Mouse (Mus musculus): Measurements from ENCODE around the gene Defb36. TPM values are rescaled to one million over a fixed set of nuclear protein-coding genes. Genes with fewer than 3 reads are reported as not detected.

Defb36 gene
- polyA plus RNA-seq, 1 experiment from 2014 or later, result not detected

DNA sequence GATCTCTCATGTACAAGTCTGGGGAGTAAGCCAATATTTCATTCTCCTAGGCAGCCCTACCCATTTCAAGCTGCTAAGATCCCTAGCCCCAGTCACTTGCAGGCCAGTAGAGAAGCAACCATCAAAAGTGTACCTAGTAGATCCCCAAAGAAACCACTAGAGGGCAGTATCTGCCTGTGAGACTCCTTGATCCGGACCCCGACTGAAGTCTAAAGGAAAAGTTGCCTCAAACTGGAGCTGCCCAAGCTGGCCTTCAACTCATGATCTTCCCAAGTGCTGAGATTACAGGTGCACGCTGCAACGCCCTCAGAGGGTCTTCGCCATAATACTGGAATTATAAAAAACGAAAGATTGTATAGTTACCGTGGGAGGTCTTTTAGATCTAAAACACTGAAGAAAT lies 11.4 kb downstream of the Defb36 start:
- peak; percentile 76 for ATAC-seq
- Histone ChIP-seq H3K4me2 (ENCODE audit: low read length) (no peak overlapping the region), H3K27me3 (replicated peaks; ENCODE audit: control insufficient read depth, insufficient read depth, low read length) (no peaks in the 10 kb centered on the region), H3K9me3 (ENCODE audit: control insufficient read depth, low read length) (no peaks in the 10 kb centered on the region), H3K4me3 (ENCODE audit: low read length) (no peak overlapping the region), H3K27ac (ENCODE audit: low read depth, low read length) (no peak overlapping the region), H3K4me1 (ENCODE audit: control insufficient read depth, insufficient read depth, low read depth, low read length) (no peaks in the 10 kb centered on the region), H3K36me3 (ENCODE audit: control insufficient read depth, insufficient read depth, low read length) (no peaks in the 10 kb centered on the region), H3K9ac (ENCODE audit: low read depth, low read length) (no peak overlapping the region)
- WGBS, result 10% methylated on average over 7 of the region's 7 CpGs

DNA sequence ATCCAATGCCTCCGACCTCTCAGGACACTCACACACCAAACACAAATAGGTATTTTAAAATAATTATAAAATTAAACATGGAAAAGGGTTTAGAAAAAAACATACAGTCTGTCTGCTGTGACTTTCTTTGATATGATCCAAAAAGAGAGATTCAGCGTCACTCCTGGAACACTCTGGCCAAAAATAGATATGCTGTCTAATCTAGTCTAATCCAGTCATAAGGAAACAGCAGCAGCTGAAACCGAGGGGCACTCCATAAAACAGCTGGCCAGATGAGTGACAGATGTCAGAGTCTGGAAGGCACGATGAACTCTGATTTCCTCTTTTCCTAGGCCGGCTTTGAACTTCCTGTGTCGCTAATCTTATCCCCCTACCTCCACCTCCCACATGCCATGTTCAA lies 12.3 kb downstream of the Defb36 start:
- WGBS, result 80% methylated on average over 6 of the region's 6 CpGs
- Histone ChIP-seq H3K27me3 (replicated peaks; ENCODE audit: control insufficient read depth, insufficient read depth, low read length) (no peaks in the 10 kb centered on the region), H3K4me1 (ENCODE audit: control insufficient read depth, insufficient read depth, low read depth, low read length) (no peaks in the 10 kb centered on the region), H3K4me3 (ENCODE audit: low read length) (no peak overlapping the region), H3K9ac (ENCODE audit: low read depth, low read length) (no peak overlapping the region), H3K4me2 (ENCODE audit: low read length) (no peak overlapping the region), H3K9me3 (ENCODE audit: control insufficient read depth, low read length) (no peaks in the 10 kb centered on the region), H3K27ac (ENCODE audit: low read depth, low read length) (no peak overlapping the region), H3K36me3 (ENCODE audit: control insufficient read depth, insufficient read depth, low read length) (no peaks in the 10 kb centered on the region)
- ATAC-seq, result no peak

DNA sequence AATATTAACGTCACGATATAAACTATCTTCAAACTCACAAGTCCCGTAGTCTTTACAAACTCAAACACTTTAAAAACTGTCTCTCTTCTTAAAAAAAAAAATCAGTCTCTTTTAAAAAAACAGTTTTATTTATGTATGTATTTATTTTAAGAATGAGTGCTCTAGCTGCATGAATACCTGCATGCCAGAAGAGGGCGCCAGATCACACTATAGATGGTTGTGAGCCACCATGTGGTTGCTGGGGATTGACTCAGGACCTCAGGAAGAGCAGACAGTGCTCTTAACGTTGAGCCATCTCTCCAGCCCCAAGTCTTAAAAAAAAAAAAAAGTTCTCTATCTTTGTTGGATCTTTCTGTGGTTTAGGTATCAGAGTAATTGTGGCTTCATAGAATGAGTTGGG lies 13.2 kb downstream of the Defb36 start:
- Histone ChIP-seq H3K4me3 (ENCODE audit: low read length) (no peak overlapping the region), H3K36me3 (ENCODE audit: control insufficient read depth, insufficient read depth, low read length) (no peaks in the 10 kb centered on the region), H3K4me1 (ENCODE audit: control insufficient read depth, insufficient read depth, low read depth, low read length) (no peaks in the 10 kb centered on the region), H3K9me3 (ENCODE audit: control insufficient read depth, low read length) (no peaks in the 10 kb centered on the region), H3K4me2 (ENCODE audit: low read length) (no peak overlapping the region), H3K27me3 (replicated peaks; ENCODE audit: control insufficient read depth, insufficient read depth, low read length) (no peaks in the 10 kb centered on the region), H3K9ac (ENCODE audit: low read depth, low read length) (no peak overlapping the region), H3K27ac (ENCODE audit: low read depth, low read length) (no peak overlapping the region)
- no peak for ATAC-seq
- 61% methylated on average over 5 of the region's 5 CpGs for WGBS

DNA sequence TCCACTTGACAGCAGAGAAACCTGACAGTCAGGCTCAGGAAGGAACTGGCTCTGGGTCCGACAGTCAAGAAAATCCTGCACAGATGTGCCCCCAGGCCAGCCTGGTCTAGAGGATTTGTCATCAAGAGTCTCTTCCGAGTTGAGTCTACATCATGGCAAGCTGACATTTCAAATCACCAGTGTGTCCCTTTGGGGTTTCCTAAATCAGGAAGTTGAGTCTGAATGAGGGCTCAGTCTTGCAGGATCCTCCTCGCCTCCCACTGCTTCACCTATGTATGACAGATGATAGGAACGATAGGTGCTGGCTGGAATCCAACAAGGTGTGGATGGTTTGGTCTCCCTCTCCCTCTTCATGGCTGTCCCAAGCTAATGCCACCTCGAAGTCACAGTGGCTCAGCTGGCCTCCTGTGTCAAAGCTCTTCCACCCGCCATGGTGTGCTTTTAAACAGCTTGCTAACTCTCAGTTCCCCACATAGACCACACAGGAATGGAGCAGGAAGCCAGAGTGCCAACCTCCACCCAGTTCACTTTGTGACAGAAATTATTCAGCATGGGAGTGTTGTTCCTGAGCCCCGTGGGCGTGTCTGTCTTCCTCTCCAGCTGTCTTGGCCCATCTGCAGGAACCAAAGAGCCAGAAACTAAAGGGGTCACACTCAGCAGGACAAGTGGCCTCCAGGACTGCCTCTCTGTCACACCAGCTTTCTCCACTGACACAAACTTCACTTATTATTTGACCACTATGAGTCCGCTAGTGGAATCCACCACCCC lies 16.4 kb downstream of the Defb36 start:
- Histone ChIP-seq H3K27ac (ENCODE audit: low read depth, low read length) (no peak overlapping the region), H3K9me3 (ENCODE audit: control insufficient read depth, low read length) (no peaks in the 10 kb centered on the region), H3K9ac (ENCODE audit: low read depth, low read length) (no peak overlapping the region), H3K27me3 (replicated peaks; ENCODE audit: control insufficient read depth, insufficient read depth, low read length) (0 out of 2 replicates have a peak, but pooled peaks cover 2% of the 10 kb centered on the region), H3K4me1 (ENCODE audit: control insufficient read depth, insufficient read depth, low read depth, low read length) (no peaks in the 10 kb centered on the region), H3K4me2 (ENCODE audit: low read length) (no peak overlapping the region), H3K4me3 (ENCODE audit: low read length) (no peak overlapping the region), H3K36me3 (ENCODE audit: control insufficient read depth, insufficient read depth, low read length) (no peaks in the 10 kb centered on the region)
- 73% methylated on average over 9 of the region's 9 CpGs for WGBS
- ATAC-seq, result no peak

DNA sequence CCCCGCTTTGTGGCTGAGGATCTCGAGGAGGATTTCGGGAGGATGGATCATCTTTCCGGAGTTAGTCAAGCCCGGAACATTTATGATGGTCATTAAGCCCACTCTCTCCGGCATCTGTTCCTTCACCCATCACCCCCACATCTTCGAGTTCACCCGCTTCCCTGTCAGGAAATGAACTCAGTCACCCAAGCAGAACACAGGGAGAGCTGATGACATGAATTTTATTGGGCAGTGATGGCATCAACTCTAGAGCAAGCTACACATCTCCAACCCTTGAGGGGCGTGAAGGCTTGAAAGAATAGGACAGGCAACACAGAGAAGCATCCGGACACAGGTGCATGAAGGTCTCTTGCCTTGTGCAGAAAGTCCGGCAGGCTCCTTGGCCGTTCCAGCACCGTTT lies 18.0 kb downstream of the Defb36 start:
- Histone ChIP-seq H3K4me2 (ENCODE audit: low read length) (no peak overlapping the region), H3K36me3 (ENCODE audit: control insufficient read depth, insufficient read depth, low read length) (no peaks in the 10 kb centered on the region), H3K27me3 (replicated peaks; ENCODE audit: control insufficient read depth, insufficient read depth, low read length) (0 out of 2 replicates have a peak, but pooled peaks cover 2% of the 10 kb centered on the region), H3K4me3 (ENCODE audit: low read length) (no peak overlapping the region), H3K4me1 (ENCODE audit: control insufficient read depth, insufficient read depth, low read depth, low read length) (peaks cover 8% of the 10 kb centered on the region), H3K9me3 (ENCODE audit: control insufficient read depth, low read length) (no peaks in the 10 kb centered on the region), H3K27ac (ENCODE audit: low read depth, low read length) (no peak overlapping the region), H3K9ac (ENCODE audit: low read depth, low read length) (no peak overlapping the region)
- WGBS, result 90% methylated on average over 13 of the region's 13 CpGs
- no peak for ATAC-seq

DNA sequence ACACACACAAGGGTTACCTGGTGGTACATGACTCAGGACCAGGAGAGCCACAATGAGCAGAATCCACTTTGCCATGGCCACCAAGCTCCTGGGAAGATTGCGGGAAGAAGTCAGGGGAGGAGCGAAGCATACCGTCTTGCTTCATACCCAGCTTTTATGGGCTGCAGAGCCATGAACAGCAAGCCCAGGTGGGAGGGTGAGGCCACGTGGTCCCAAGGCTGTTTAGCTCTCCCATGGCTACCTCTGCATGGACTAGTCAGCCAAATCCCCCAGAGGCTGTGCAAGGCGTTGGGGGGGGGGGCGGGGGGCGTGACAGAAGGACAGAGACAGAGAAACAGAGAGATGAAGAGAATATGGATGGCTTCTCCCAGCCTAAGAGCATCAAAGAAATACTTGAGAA lies 18.8 kb downstream of the Defb36 start, which contains the start of gene Defb25:
Gene Defb25 (minus strand): TSS at position 101 of the 400 bp plus-strand sequence.
- ATAC-seq, result no peak
- H3K4me3 ChIP-seq (ENCODE audit: low read length), result no peak within 1 kb of the TSS
- no peak within 1 kb of the TSS for H3K27ac ChIP-seq (ENCODE audit: low read depth, low read length)
- no peak within 1 kb of the TSS for H3K4me2 ChIP-seq (ENCODE audit: low read length)
- no peaks in the 10 kb centered on the region for H3K9me3 ChIP-seq (ENCODE audit: control insufficient read depth, low read length)
- no peak within 1 kb of the TSS for H3K9ac ChIP-seq (ENCODE audit: low read depth, low read length)
- 82% methylated on average over 7 of the region's 7 CpGs for WGBS
- no peaks in the 10 kb centered on the region for H3K36me3 ChIP-seq (ENCODE audit: control insufficient read depth, insufficient read depth, low read length)
- H3K4me1 ChIP-seq (ENCODE audit: control insufficient read depth, insufficient read depth, low read depth, low read length), result peaks cover 12% of the 10 kb centered on the region
- peaks cover 8% of the 10 kb centered on the region for H3K27me3 ChIP-seq (replicated peaks; ENCODE audit: control insufficient read depth, insufficient read depth, low read length)

DNA sequence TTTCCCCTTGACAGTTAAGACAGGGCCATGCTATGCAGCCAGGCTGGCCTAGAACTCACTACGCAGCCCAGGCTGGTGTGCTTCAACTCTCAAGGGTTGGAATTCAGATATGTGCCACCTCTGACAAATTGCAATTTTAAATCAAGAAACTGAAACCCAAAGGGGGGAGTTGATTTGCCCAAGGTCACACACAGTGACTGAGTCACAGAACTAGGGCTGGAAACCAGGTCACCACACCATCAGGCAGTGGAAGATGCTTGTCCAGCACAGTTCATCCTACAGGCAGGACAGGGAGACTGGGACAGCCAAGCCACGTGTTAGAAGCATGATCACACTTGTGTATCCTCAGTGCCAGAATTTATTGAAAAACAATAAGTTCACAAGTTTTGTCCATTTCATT lies 20.4 kb downstream of the Defb36 start:
- Histone ChIP-seq H3K4me2 (ENCODE audit: low read length) (no peak overlapping the region), H3K36me3 (ENCODE audit: control insufficient read depth, insufficient read depth, low read length) (no peaks in the 10 kb centered on the region), H3K9ac (ENCODE audit: low read depth, low read length) (no peak overlapping the region), H3K4me3 (ENCODE audit: low read length) (no peak overlapping the region), H3K27me3 (replicated peaks; ENCODE audit: control insufficient read depth, insufficient read depth, low read length) (peaks cover 18% of the 10 kb centered on the region), H3K4me1 (ENCODE audit: control insufficient read depth, insufficient read depth, low read depth, low read length) (peaks cover 12% of the 10 kb centered on the region), H3K27ac (ENCODE audit: low read depth, low read length) (no peak overlapping the region), H3K9me3 (ENCODE audit: control insufficient read depth, low read length) (no peaks in the 10 kb centered on the region)
- 91% methylated on average over 2 of the region's 2 CpGs for WGBS
- ATAC-seq, result no peak

- 0% methylated on average over 1 of the region's 1 CpGs for WGBS
- Histone ChIP-seq H3K4me2 (ENCODE audit: low read length) (no peak overlapping the region), H3K27me3 (replicated peaks; ENCODE audit: control insufficient read depth, insufficient read depth, low read length) (peaks cover 19% of the 10 kb centered on the region), H3K27ac (ENCODE audit: low read depth, low read length) (no peak overlapping the region), H3K9me3 (ENCODE audit: control insufficient read depth, low read length) (no peaks in the 10 kb centered on the region), H3K4me3 (ENCODE audit: low read length) (no peak overlapping the region), H3K36me3 (ENCODE audit: control insufficient read depth, insufficient read depth, low read length) (no peaks in the 10 kb centered on the region), H3K4me1 (ENCODE audit: control insufficient read depth, insufficient read depth, low read depth, low read length) (peaks cover 12% of the 10 kb centered on the region), H3K9ac (ENCODE audit: low read depth, low read length) (no peak overlapping the region)
- ATAC-seq, result peak; percentile 58; the same call in 1 of the 2 replicates
These were observed 21.1 kb downstream of the Defb36 start for GRCm38 (mm10) chr2:152625256-152625655.

DNA sequence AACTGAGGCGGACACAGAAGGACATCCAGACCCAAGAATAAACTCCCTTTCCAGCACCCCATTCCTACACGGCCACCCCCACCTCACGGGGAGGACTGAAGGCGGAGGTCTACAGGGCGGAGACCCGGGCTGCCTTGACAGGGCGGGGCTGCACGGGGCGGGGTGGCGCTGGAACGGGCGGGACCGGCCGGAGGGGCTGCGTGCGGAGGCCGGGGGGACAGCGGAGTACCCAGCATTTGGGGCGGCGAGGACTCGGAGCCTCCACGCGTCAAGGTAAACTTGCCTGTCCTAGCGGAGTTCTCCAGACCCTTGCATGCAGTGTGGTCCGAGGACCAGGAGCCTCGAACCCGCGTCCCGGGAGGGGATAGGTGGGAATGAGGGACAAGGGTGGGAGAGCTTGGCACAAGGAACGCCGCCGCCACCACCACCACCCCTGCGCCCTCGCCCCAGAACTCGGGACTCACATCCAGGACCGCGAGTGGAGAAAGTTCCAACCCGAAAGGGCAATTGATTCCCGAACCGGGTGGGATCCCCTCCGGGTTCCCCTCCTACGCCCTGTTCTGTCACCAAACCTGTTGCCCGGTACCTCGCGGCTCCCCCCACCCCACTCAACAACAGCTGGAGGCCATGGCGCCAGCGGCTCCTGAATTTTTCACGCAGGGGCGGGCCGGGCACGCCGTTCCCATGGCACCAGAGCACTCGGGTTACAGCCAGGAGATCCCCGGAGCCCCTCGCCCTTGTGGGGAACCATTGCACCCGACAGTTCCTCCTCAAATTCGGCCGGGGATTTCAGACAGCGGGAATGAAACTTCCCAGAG lies 22.9 kb downstream of the Defb36 start, which contains the start of gene Rem1:
Gene Rem1 (plus strand): TSS at position 178 of the 818 bp plus-strand sequence.
- H3K4me1 ChIP-seq (ENCODE audit: control insufficient read depth, insufficient read depth, low read depth, low read length), result peaks cover 12% of the 10 kb centered on the region
- peaks cover 19% of the 10 kb centered on the region for H3K27me3 ChIP-seq (replicated peaks; ENCODE audit: control insufficient read depth, insufficient read depth, low read length)
- H3K4me3 ChIP-seq (ENCODE audit: low read length), result peak within 1 kb of the TSS; percentile 39

More for the DNA sequence above, 22.9 kb downstream of the Defb36 start, which contains the start of gene Rem1:
- no peak within 1 kb of the TSS for H3K27ac ChIP-seq (ENCODE audit: low read depth, low read length)
- ATAC-seq, result 0 out of 2 replicates have a peak, but pooled peaks have one; percentile 17
- H3K36me3 ChIP-seq (ENCODE audit: control insufficient read depth, insufficient read depth, low read length), result no peaks in the 10 kb centered on the region
- 2% methylated on average over 55 of the region's 59 CpGs for WGBS
- no peaks in the 10 kb centered on the region for H3K9me3 ChIP-seq (ENCODE audit: control insufficient read depth, low read length)
- H3K4me2 ChIP-seq (ENCODE audit: low read length), result peak within 1 kb of the TSS; percentile 63
- peak within 1 kb of the TSS; percentile 43 for H3K9ac ChIP-seq (ENCODE audit: low read depth, low read length)
